Mouse (Mus musculus): Measurements from ENCODE around the gene Prpf4b.
"Not testable (repeated sequence)": the region's sequence is repeated elsewhere in the genome, so short reads cannot be mapped to it uniquely, and the experiment has no call there.

Prpf4b gene

GRCm38 (mm10) chr13:34875166-34875710, at the start of gene Prpf4b:
Gene Prpf4b, plus strand, starts transcription at chr13:34875302.
- DNase-seq, result peak; percentile 84 to 92

GRCm38 (mm10) chr13:34826760-34827690, 48.1 kb upstream of the Prpf4b start:
- DNase-seq, result no peak

- no peak for DNase-seq
Observed at GRCm38 (mm10) chr13:34827988-34828882, 46.9 kb upstream of the Prpf4b start.

- DNase-seq, result no peak
Observed at GRCm38 (mm10) chr13:34842851-34843250, 32.3 kb upstream of the Prpf4b start.

DNA sequence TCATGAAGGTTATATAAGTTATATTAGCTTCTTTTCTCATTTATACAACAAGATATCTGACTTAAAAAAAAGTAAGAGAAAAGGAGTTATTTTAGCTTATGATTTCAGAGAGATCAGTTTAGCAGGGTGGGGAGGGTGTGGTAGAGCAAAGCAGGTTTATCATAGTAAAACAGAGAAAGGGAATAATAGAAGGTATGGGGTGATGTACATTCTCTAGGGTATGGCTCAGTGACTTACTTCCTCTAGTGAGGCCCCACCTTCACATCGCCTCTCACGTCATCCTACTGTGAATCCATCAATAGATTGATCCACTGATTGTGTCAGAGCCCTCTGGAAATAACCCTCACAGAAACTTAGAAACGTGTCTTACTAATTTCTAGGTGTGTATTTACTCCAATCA, 24.3 kb upstream of the Prpf4b start:
- DNase-seq, result no peak

DNA sequence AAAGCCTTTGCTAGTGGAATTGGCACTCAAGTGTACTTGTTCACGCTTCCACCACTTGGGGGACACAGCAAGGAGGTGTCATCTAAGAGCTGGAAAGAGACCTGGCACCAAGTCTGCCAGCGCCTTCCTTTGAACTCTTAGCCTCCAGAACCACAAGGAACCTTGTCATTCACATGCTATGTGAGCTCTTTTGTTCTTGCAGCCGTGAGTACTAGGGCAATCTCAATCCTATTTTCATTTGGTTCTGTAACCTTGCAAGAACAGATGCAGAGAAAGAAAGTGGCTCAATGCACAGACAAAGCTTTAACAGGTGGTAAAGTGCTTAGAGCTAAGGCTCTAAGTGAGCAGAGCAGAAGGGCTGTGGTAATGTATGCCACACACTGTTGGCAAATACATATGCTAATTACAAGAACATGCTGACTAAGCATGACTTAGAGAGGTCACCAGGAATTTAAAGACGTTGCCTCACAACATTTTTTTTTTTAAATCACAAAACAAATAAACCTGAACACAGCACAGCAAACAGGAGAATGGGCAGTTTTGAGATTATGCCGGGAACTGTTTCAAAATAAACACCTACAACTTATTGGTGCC, 23.8 kb upstream of the Prpf4b start:
- no peak for DNase-seq

- DNase-seq, result peak in 1 of 2 experiments; percentile 22
Observed at GRCm38 (mm10) chr13:34857526-34857925, 17.6 kb upstream of the Prpf4b start.

DNA sequence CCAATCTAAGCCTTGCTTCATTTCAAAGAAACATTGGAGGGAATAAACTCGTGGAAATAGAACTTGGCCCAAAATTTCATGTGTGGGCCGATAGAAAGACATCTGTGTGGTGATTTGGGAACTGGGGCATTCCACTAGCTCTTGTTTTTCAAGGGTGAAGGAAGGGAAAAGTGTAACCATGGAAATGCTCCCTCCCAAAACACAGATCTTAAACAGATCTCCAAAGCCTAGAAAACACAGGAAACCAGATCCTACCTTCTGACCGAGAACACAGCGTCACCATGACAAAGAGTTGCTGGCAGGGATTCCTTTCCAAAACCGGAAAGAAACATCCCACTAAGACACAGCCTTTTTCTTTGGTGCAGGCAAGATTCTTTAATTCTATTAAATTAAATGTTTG, 15.7 kb upstream of the Prpf4b start:
- DNase-seq, result no peak

DNA sequence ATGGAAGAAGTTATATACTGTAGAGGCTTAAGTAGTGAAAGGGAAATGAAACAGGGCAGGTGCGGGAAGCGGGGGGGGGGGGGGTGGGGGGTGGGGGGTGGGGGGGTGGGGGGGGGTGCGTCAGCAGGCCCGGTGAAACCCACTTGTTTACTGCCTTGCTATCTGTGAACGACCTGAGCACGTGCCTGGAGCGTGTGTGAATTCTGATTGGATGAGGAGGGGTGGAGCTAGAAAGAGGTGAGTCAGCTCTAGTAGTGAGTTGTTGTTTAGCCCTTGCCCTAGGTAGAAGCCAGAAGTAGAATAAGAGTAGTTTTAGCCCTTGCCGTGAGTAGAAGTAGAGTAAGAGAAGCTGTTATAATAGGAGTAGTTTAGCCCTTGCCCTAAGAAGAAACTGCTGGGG, 13.9 kb upstream of the Prpf4b start:
- DNase-seq, result not testable (repeated sequence)

DNA sequence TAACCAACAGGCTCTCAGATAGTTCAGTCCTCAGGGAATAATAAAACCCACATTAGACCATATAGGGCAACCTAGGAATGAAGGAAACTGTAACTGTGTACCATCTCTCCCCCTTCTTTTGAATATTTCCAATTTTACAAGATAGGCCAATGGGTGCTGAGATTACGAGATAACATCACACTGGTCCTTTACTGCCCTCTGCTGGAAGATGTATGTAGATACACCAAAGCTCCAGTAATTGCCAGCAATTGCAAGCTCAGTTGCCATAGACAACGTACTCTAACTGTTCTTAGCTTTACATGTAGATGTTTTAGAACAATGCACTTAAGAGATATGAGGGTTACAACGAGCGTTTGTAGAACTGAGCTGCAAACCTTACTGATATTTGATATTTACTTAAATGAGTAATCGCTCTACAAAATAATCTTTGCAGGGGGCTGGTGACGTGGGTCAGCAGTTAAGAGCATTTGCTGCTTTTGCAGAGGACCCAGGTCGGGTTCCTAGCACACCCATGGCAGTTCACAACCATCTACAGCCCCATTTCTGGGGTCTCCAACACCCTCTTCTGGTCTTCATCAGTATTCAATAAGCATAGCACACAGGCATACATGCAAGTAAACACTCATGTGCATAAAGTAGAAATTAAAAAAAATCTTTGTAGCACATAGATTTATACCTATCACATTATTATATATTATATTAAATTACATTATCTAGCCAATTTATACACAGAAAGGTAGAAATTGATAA, 10.5 kb upstream of the Prpf4b start:
- no peak for DNase-seq

GRCm38 (mm10) chr13:34873801-34874681, 1.1 kb upstream of the Prpf4b start:
- DNase-seq, result peak; percentile 85 to 88

- DNase-seq, result peak in 1 of 2 experiments; percentile 21
Observed at GRCm38 (mm10) chr13:34874736-34875135, 366 bp upstream of the Prpf4b start.

DNA sequence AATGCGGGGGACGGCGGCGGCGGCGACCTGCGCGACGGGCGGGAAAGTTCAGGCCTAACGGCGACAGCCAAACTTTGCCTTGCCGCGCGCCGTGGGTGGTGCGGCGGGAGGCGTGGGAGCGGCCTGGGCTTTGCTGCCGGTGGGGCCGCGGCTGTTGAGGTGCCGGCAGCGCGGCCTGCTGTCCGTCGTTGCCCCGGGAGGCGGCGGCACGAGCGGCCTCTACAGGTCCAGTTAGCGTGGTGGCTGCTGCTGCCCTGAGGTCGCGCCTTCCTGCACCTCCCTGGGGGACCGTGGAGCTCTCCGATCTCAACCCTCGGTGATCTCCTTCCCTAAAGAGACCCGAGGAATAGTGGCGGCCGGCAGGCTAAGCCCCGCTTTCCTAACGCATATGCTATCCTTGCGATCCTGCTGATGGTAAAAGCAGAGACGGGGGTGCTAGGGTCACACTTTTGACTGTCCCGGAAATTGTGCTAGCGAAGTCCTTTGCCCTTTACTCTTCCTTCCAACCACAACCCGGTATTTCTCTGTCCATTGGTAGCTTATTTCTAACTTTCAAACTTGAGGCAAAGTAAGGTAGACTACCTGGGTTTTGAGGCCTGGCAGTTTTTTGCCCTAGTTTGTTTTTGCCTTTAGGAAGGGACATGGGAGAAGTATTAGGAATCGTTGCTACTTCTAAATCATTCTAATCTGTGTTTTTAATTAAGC, 791 bp downstream of the Prpf4b start:
- DNase-seq, result peak in 1 of 2 experiments; percentile 71

- DNase-seq, result no peak
Observed at GRCm38 (mm10) chr13:34876481-34876880, 1.4 kb downstream of the Prpf4b start.

- no peak for DNase-seq
Observed at GRCm38 (mm10) chr13:34892871-34893270, 17.8 kb downstream of the Prpf4b start.

- no peak for DNase-seq
Observed at GRCm38 (mm10) chr13:34914614-34915013, 39.5 kb downstream of the Prpf4b start.

GRCm38 (mm10) chr13:34916520-34917167, 41.5 kb downstream of the Prpf4b start:
- no peak for DNase-seq

- no peak for DNase-seq
Observed at GRCm38 (mm10) chr13:34924210-34924609, 49.1 kb downstream of the Prpf4b start, which contains the start of the genes Fam217a and 4933417A18Rik. Gene Fam217a, minus strand, starts transcription at chr13:34924310. Gene 4933417A18Rik, plus strand, starts transcription at chr13:34924409.

GRCm38 (mm10) chr13:34934931-34935644, 60.0 kb downstream of the Prpf4b start:
- DNase-seq, result no peak
